Mouse (Mus musculus) intestine, embryonic 15.5 days (tissue): ENCODE data around the gene Rap2c. TPM values are rescaled to one million over a fixed set of nuclear protein-coding genes. Genes with fewer than 3 reads are reported as not detected.

ENCODE experiments used
- ATAC-seq: fragments of 200-750 bp; cut with Nextera tagmentation; 2 replicates; pipeline ENCODE4 v1.8.0; 2017; ENCODE audit warnings: moderate TSS enrichment, moderate library complexity
- H3K27ac ChIP-seq: fragments of 300-500 bp; sonication (generic); 2 replicates; pipeline ENCODE4 v1.5.1; 2015; ENCODE audit warnings: mild to moderate bottlenecking, inconsistent platforms
- H3K27me3 ChIP-seq: fragments of 300-500 bp; sonication (generic); replicated peaks from 2 replicates; pipeline ENCODE4 v1.6.1; 2015; ENCODE audit warnings: inconsistent platforms
- H3K36me3 ChIP-seq: fragments of 300-500 bp; sonication (generic); 2 replicates; pipeline ENCODE4 v1.6.1; 2015; ENCODE audit warnings: inconsistent platforms
- H3K4me1 ChIP-seq: fragments of 300-500 bp; sonication (generic); replicated peaks from 2 replicates; pipeline ENCODE4 v1.6.1; 2015; ENCODE audit warnings: inconsistent platforms
- H3K4me2 ChIP-seq: fragments of 300-500 bp; sonication (generic); replicated peaks from 2 replicates; pipeline ENCODE4 v1.6.1; 2015; ENCODE audit warnings: mild to moderate bottlenecking, inconsistent platforms
- H3K4me3 ChIP-seq: fragments of 300-500 bp; sonication (generic); replicated peaks from 2 replicates; pipeline ENCODE4 v1.5.1; 2015; ENCODE audit warnings: inconsistent platforms
- H3K9ac ChIP-seq: fragments of 300-500 bp; sonication (generic); 2 replicates; pipeline ENCODE4 v1.6.1; 2015; ENCODE audit warnings: inconsistent platforms
- H3K9me3 ChIP-seq: fragments of 300-500 bp; sonication (generic); 2 replicates; pipeline ENCODE4 v1.6.1; 2016; ENCODE audit warnings: inconsistent platforms
- WGBS: fragments of 180-500 bp; shearing (Covaris S2); methylation state at CpG from one replicate; pipeline ENCODE4 v1.1.7; 2015; 5-methylcytosine and 5-hydroxymethylcytosine counted together
- polyA plus RNA-seq: library from polyadenylated mRNA; unstranded; fragments of >200 nt; fragmentation: Nextera tagmentation; extraction: Ambion mirVana; gene quantifications from 2 replicates; pipeline ENCODE4 v1.2.1, GENCODE M21; 2015

The Rap2c gene
- polyA plus RNA-seq, 1 experiment from 2014 or later: 20.7 TPM

DNA sequence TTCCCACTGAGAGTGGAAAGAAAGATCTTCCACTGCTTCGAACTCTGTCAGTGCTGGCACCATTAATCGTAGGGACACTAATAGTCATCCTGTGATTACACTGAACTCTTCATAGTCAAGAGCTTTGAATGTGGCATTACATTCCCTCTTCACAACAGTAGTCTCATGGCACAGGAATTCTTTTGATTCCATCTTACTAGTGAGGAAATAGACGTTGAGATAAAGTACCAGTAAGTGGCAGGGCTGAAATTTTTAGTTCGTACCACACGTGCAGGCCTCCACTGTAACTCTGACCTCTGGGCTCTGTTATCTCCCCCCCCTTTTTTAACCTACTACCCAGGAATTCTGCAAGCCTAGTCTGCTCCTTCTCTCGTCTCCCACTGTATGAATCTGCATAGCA, 54.9 kb downstream of the Rap2c start:
- H3K27me3 ChIP-seq: no peaks in the 10 kb centered on the region
- H3K9ac ChIP-seq: no peak overlapping the region
- H3K36me3 ChIP-seq: no peaks in the 10 kb centered on the region
- no peak overlapping the region for H3K4me2 ChIP-seq
- H3K9me3 ChIP-seq: no peaks in the 10 kb centered on the region
- no peaks in the 10 kb centered on the region for H3K4me1 ChIP-seq
- WGBS: 61% methylated on average over 6 of the region's 6 CpGs
- H3K27ac ChIP-seq: no peak overlapping the region
- H3K4me3 ChIP-seq: no peak overlapping the region
- no peak for ATAC-seq

Other genes with a start within 250 kb of the Rap2c start
- gene Stk26, start 177.0 kb downstream of the Rap2c start, polyA plus RNA-seq: 6.1 and 6.6 TPM in 2 replicates
- 0.06 and 0.08 TPM in 2 replicates for gene Frmd7, start 75.3 kb downstream of the Rap2c start, polyA plus RNA-seq
- gene Mbnl3, start 188.5 kb upstream of the Rap2c start, polyA plus RNA-seq: 10.7 and 11.3 TPM in 2 replicates